Comparison of ENCODE assay signal across 34 mouse cellular contexts in the genomic region with DNA sequence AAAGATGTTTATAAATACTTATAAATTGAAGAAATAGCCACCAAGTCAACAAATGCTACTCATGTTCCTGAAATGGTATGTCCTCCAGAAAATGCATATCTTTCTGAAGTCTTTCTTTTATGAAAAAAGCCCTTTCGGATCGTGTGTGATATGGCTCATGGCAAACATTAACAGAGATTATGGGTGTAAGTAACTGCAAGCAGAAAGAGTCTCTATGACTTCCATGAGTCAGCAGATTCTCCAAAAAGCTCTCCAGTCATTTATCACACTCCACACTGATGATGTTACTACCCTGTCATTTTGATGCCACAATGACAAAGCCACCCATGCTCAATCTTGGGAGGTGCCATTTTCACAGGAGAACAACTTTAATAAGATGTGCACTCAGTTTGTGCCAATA. TPM values are rescaled to one million over a fixed set of nuclear protein-coding genes. Genes with fewer than 3 reads are reported as not detected.
DNase-seq lines count a peak whose midpoint lies in the region; ATAC-seq and TF ChIP-seq lines count a peak whose summit lies in the region.
"Had no signal": no experiment of that assay in that cellular context is flagged by ENCODE, and none has a peak within 500 bp of the region (broad histone marks: within the 10 kb centered on the region; RNA-seq: fewer than 3 reads in every experiment).

No protein-coding gene starts in this region.

- H3K4me2 ChIP-seq in intestine, embryonic 14.5 days (ENCODE audit: low read length) = no peak overlapping the region
- H3K4me2 ChIP-seq in intestine, postnatal 0 days (replicated peaks; ENCODE audit: low read depth) = no peak overlapping the region
- H3K4me2 ChIP-seq: embryonic facial prominence, embryonic 13.5 days; forebrain, embryonic 13.5 days; heart, embryonic 12.5 days; heart, embryonic 15.5 days; hindbrain, embryonic 13.5 days had no signal

- 0 out of 2 replicates have a peak, but pooled peaks have one; percentile 20 for ATAC-seq in frontal cortex, adult (ENCODE audit: low TSS enrichment)
- peak; percentile 50; the same call in 1 of the 2 replicates for ATAC-seq in intestine, embryonic 14.5 days (replicated peaks; ENCODE audit: low FRiP score, low TSS enrichment, low read depth)
- ATAC-seq in intestine, postnatal 0 days = 0 out of 2 replicates have a peak, but pooled peaks have one; percentile 41
- ATAC-seq: forebrain, embryonic 13.5 days; forebrain, embryonic 16.5 days; hindbrain, embryonic 16.5 days had no signal

- no peak overlapping the region for H3K9ac ChIP-seq in intestine, embryonic 14.5 days (ENCODE audit: low read length)
- H3K9ac ChIP-seq in intestine, postnatal 0 days (ENCODE audit: low read depth, low read length) = no peak overlapping the region
- H3K9ac ChIP-seq: embryonic facial prominence, embryonic 13.5 days; forebrain, embryonic 13.5 days; heart, embryonic 12.5 days; heart, embryonic 15.5 days; hindbrain, embryonic 13.5 days had no signal

- no peak for TF ChIP-seq CTCF in intestine, postnatal 0 days (IDR thresholded peaks at IDR 0.05; ENCODE audit: low read depth)

- no peak for DNase-seq in frontal cortex, postnatal 25 days (ENCODE audit: low spot score in 2 of 2)
- peak; percentile 28 for DNase-seq in adipocyte (ENCODE audit: low spot score)
- DNase-seq in intestine, embryonic 14.5 days (ENCODE audit: low spot score) = no peak
- no peak for DNase-seq in layer of hippocampus, postnatal 14 days (ENCODE audit: low spot score in 2 of 2)
- no peak for DNase-seq in urinary bladder, postnatal 4 days (ENCODE audit: low spot score in 2 of 2)
- DNase-seq in cerebellum, adult 8-10 months = no peak
- DNase-seq: adrenal gland, adult 8-10 months; adrenal gland, postnatal 25 days; B cell, adult 2 months; cerebellum, adult 2 months; cerebellum, postnatal 10 days; cerebellum, postnatal 36 days; embryo, embryonic 11 days; gastrocnemius, postnatal 25 days; heart, adult 18-20 months; heart, postnatal 10 days; heart, postnatal 36 days had no signal

- H3K4me1 ChIP-seq in intestine, embryonic 14.5 days (replicated peaks; ENCODE audit: control insufficient read depth, insufficient read depth, low read length) = peaks cover 15% of the 10 kb centered on the region
- 0 out of 2 replicates have a peak, but pooled peaks cover 9% of the 10 kb centered on the region for H3K4me1 ChIP-seq in intestine, postnatal 0 days (replicated peaks; ENCODE audit: control insufficient read depth, insufficient read depth, low read length)
- H3K4me1 ChIP-seq: embryonic facial prominence, embryonic 10.5 days; embryonic facial prominence, embryonic 13.5 days; forebrain, embryonic 13.5 days; heart, embryonic 15.5 days; hindbrain, embryonic 10.5 days; hindbrain, embryonic 13.5 days had no signal

- H3K4me3 ChIP-seq in intestine, embryonic 14.5 days (ENCODE audit: low read depth, low read length) = no peak overlapping the region
- H3K4me3 ChIP-seq in intestine, postnatal 0 days (ENCODE audit: low read depth, low read length) = no peak overlapping the region
- H3K4me3 ChIP-seq: embryonic facial prominence, embryonic 10.5 days; embryonic facial prominence, embryonic 13.5 days; forebrain, embryonic 10.5 days; forebrain, embryonic 13.5 days; heart, embryonic 12.5 days; heart, embryonic 15.5 days; hindbrain, embryonic 10.5 days; hindbrain, embryonic 13.5 days had no signal

- H3K27me3 ChIP-seq in intestine, embryonic 14.5 days (replicated peaks; ENCODE audit: control insufficient read depth, insufficient read depth, low read length) = no peaks in the 10 kb centered on the region
- H3K27me3 ChIP-seq in intestine, postnatal 0 days (replicated peaks; ENCODE audit: control insufficient read depth, insufficient read depth, low read length) = no peaks in the 10 kb centered on the region
- H3K27me3 ChIP-seq: embryonic facial prominence, embryonic 13.5 days; forebrain, embryonic 13.5 days; heart, embryonic 12.5 days; heart, embryonic 15.5 days; hindbrain, embryonic 13.5 days had no signal

- H3K27ac ChIP-seq in intestine, embryonic 14.5 days (ENCODE audit: low read depth) = no peak overlapping the region; the same call in 1 of the 2 replicates
- H3K27ac ChIP-seq in intestine, postnatal 0 days (ENCODE audit: low read depth, low read length) = no peak overlapping the region
- H3K27ac ChIP-seq: embryonic facial prominence, embryonic 10.5 days; embryonic facial prominence, embryonic 13.5 days; forebrain, embryonic 10.5 days; forebrain, embryonic 13.5 days; heart, embryonic 15.5 days; hindbrain, embryonic 10.5 days; hindbrain, embryonic 13.5 days had no signal

- no peaks in the 10 kb centered on the region for H3K9me3 ChIP-seq in intestine, embryonic 14.5 days (ENCODE audit: control insufficient read depth, low read length)
- no peaks in the 10 kb centered on the region for H3K9me3 ChIP-seq in intestine, postnatal 0 days (ENCODE audit: control insufficient read depth)
- H3K9me3 ChIP-seq: embryonic facial prominence, embryonic 10.5 days; embryonic facial prominence, embryonic 13.5 days; forebrain, embryonic 10.5 days; forebrain, embryonic 13.5 days; heart, embryonic 12.5 days; heart, embryonic 15.5 days; hindbrain, embryonic 10.5 days; hindbrain, embryonic 13.5 days had no signal

- H3K36me3 ChIP-seq in intestine, embryonic 14.5 days (ENCODE audit: control insufficient read depth, insufficient read depth, low read length) = peaks cover 9% of the 10 kb centered on the region; the same call in 1 of the 2 replicates
- H3K36me3 ChIP-seq in intestine, postnatal 0 days (ENCODE audit: control insufficient read depth, insufficient read depth) = no peaks in the 10 kb centered on the region

- 36% methylated on average over 2 of the region's 2 CpGs for WGBS in intestine, embryonic 14.5 days
- WGBS in intestine, postnatal 0 days = 27% methylated on average over 2 of the region's 2 CpGs

RNA-seq across cellular contexts. Expression of gene Gm17409, which starts 35.5 kb away (rescaled TPM):
- 0.19 TPM in 1 of 2 replicates, not detected in the other for polyA plus RNA-seq in intestine, embryonic 14.5 days (2014; fragmentation: Nextera tagmentation; extraction: Ambion mirVana)
- not detected in 2 replicates for polyA plus RNA-seq in intestine, postnatal 0 days (2015; fragmentation: Nextera tagmentation; extraction: Ambion mirVana)
- not detected for total RNA-seq in layer of hippocampus, postnatal 14 days (2021)
- total RNA-seq: adrenal gland, adult 8-10 months; adrenal gland, postnatal 25 days; gastrocnemius, adult 8-10 months; gastrocnemius, postnatal 25 days; heart, adult 18-20 months; heart, postnatal 10 days; heart, postnatal 36 days; MEL had no signal
- polyA plus RNA-seq: cerebellum, adult 2 months; cortical plate, adult 2 months; embryonic facial prominence, embryonic 10.5 days; embryonic facial prominence, embryonic 13.5 days; forebrain, embryonic 10.5 days; forebrain, embryonic 13.5 days; frontal cortex, adult 2 months; gonadal fat pad, adult 2 months; heart, embryonic 12.5 days; heart, embryonic 15.5 days; hindbrain, embryonic 10.5 days; hindbrain, embryonic 13.5 days; hindbrain, embryonic 16.5 days had no signal
